Mouse (Mus musculus) olfactory bulb, adult 2 months (tissue): ENCODE results near the gene Nxnl2. TPM values are rescaled to one million over a fixed set of nuclear protein-coding genes. Genes with fewer than 3 reads are reported as not detected.

Source experiments
- H3K27ac ChIP-seq: fragments of 200-500 bp; 2 replicates; pipeline ENCODE4 v1.5.1; 2012; ENCODE audit warnings: low read depth, low read length; ENCODE audit not compliant: insufficient read depth
- H3K4me1 ChIP-seq: fragments of 200-500 bp; 2 replicates; pipeline ENCODE4 v1.6.1; 2012; ENCODE audit warnings: low read length; ENCODE audit not compliant: control insufficient read depth, insufficient read depth
- H3K4me3 ChIP-seq: fragments of 200-500 bp; 2 replicates; pipeline ENCODE4 v1.5.1; 2012; ENCODE audit warnings: mild to moderate bottlenecking, low read depth, low read length, moderate library complexity; ENCODE audit not compliant: insufficient read depth
- CTCF ChIP-seq: fragments of 200-500 bp; IDR thresholded peaks from 2 replicates; pipeline ENCODE4 v1.5.1; 2012; ENCODE audit warnings: low read depth, mild to moderate bottlenecking, low read length, moderate library complexity; ENCODE audit not compliant: insufficient read depth
- POLR2A ChIP-seq: fragments of 200-500 bp; IDR thresholded peaks from 2 replicates; pipeline ENCODE4 v1.6.1; 2012; ENCODE audit warnings: mild to moderate bottlenecking, low read depth, low read length, moderate library complexity; ENCODE audit not compliant: insufficient read depth
- WGBS: fragments of 180-500 bp; shearing (Covaris S2); methylation state at CpG from one replicate; pipeline ENCODE4 v1.1.7; 2018; 5-methylcytosine and 5-hydroxymethylcytosine counted together
- polyA plus RNA-seq: library from polyadenylated mRNA; stranded (reverse); fragments of >200 nt; gene quantifications from 2 replicates; pipeline ENCODE4 v1.2.4, GENCODE M21; 2012; ENCODE audit warnings: low replicate concordance; ENCODE audit not compliant: missing spikeins, insufficient read depth, insufficient read length

The Nxnl2 gene
- polyA plus RNA-seq, 1 experiment: not detected

- WGBS: 65% methylated on average over 2 of the region's 2 CpGs
- no peak overlapping the region for H3K27ac ChIP-seq
- H3K4me1 ChIP-seq: no peaks in the 10 kb centered on the region
- TF ChIP-seq POLR2A (no peak), CTCF (no peak)
- no peak overlapping the region for H3K4me3 ChIP-seq
Observed at GRCm38 (mm10) chr13:51214746-51215145, 43.9 kb downstream of the Nxnl2 start.

- TF ChIP-seq CTCF: no peak
- TF ChIP-seq POLR2A: no peak
- H3K4me3 ChIP-seq: no peak overlapping the region
- 88% methylated on average over 4 of the region's 4 CpGs for WGBS
- no peaks in the 10 kb centered on the region for H3K4me1 ChIP-seq
- H3K27ac ChIP-seq: no peak overlapping the region
Observed at GRCm38 (mm10) chr13:51220897-51221296, 50.1 kb downstream of the Nxnl2 start.

- TF ChIP-seq POLR2A (no peak), CTCF (no peak)
- 59% methylated on average over 12 of the region's 12 CpGs for WGBS
- Histone ChIP-seq H3K4me3 (no peak overlapping the region), H3K4me1 (no peaks in the 10 kb centered on the region), H3K27ac (no peak overlapping the region)
Observed at GRCm38 (mm10) chr13:51221425-51222160, 50.8 kb downstream of the Nxnl2 start.

Other genes starting within 250 kb of the Nxnl2 start
- not detected in 2 replicates for gene Spin1, start 70.1 kb upstream of the Nxnl2 start, polyA plus RNA-seq
- not detected in 2 replicates for gene S1pr3, start 237.6 kb downstream of the Nxnl2 start, polyA plus RNA-seq